Mouse (Mus musculus) lung, embryonic 15.5 days (tissue): Measurements from ENCODE around the gene Adcy6. TPM values are rescaled to one million over a fixed set of nuclear protein-coding genes. Genes with fewer than 3 reads are reported as not detected.

Experiments used
- ATAC-seq: fragments of 200-750 bp; cut with Nextera tagmentation; 2 replicates; pipeline ENCODE4 v1.8.0; 2017; ENCODE audit warnings: moderate number of reproducible peaks, borderline replicate concordance; ENCODE audit not compliant: low FRiP score, low TSS enrichment; ENCODE audit errors: extremely low read depth
- H3K27ac ChIP-seq: fragments of 300-500 bp; sonication (generic); 2 replicates; pipeline ENCODE4 v1.5.1; 2015; ENCODE audit warnings: moderate library complexity, mild to moderate bottlenecking, inconsistent platforms
- H3K27me3 ChIP-seq: fragments of 300-500 bp; sonication (generic); 2 replicates; pipeline ENCODE4 v1.6.1; 2015; ENCODE audit warnings: inconsistent platforms
- H3K36me3 ChIP-seq: fragments of 300-500 bp; sonication (generic); 2 replicates; pipeline ENCODE4 v1.6.1; 2015; ENCODE audit warnings: inconsistent platforms
- H3K4me1 ChIP-seq: fragments of 300-500 bp; sonication (generic); 2 replicates; pipeline ENCODE4 v1.6.1; 2015; ENCODE audit warnings: inconsistent platforms
- H3K4me2 ChIP-seq: fragments of 300-500 bp; sonication (generic); 2 replicates; pipeline ENCODE4 v1.6.1; 2015; ENCODE audit warnings: inconsistent platforms, mild to moderate bottlenecking, moderate library complexity
- H3K4me3 ChIP-seq: fragments of 300-500 bp; sonication (generic); 2 replicates; pipeline ENCODE4 v1.5.1; 2015; ENCODE audit warnings: mild to moderate bottlenecking, inconsistent platforms
- H3K9ac ChIP-seq: fragments of 300-500 bp; sonication (generic); 2 replicates; pipeline ENCODE4 v1.6.1; 2015; ENCODE audit warnings: inconsistent platforms
- H3K9me3 ChIP-seq: fragments of 300-500 bp; sonication (generic); 2 replicates; pipeline ENCODE4 v1.6.1; 2016; ENCODE audit warnings: inconsistent platforms
- WGBS: fragments of 180-500 bp; shearing (Covaris S2); methylation state at CpG from one replicate; pipeline ENCODE4 v1.1.7; 2015; 5-methylcytosine and 5-hydroxymethylcytosine counted together
- polyA plus RNA-seq: library from polyadenylated mRNA; unstranded; fragments of >200 nt; fragmentation: Nextera tagmentation; extraction: Ambion mirVana; gene quantifications from 2 replicates; pipeline ENCODE4 v1.2.1, GENCODE M21; 2015

The Adcy6 gene
- polyA plus RNA-seq, 1 experiment from 2014 or later: 23.2 TPM

DNA sequence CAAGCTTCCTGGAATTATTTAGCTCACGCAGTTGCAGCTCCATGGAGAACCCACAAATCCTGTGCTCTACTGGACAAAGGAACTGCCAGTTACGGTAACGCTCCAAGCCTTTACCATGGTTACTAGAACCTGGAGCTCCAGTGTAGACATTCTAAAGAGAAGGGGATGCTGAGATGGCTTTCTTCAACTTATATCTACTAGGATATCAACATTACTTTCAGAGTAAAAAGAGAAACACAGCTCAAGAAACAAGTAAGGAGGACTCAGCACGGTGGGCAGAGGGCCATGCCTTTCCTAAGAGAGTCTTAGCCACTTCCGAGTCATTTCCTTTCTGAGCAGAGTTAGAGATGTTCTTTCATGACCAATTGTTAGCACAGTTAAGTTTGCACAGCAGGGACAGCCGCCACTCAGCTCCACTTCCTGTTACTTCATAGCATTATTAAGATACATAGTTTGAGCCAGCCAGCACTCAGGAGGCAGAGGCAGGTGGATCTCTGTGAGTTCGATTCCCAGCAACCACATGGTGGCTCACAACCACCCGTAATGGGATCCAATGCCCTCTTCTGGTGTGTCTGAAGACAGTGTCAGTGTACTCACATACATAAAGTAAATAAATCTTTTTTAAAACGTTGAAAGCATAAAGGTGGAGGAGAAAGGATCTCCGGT, 38.9 kb downstream of the Adcy6 start, which contains the start of the genes Ccnt1 and 4930415O20Rik:
TSS of gene Ccnt1 (minus strand) at position 51 of the 666 bp plus-strand sequence.
TSS of gene 4930415O20Rik (plus strand) at position 132 of the 666 bp plus-strand sequence.
- H3K27me3 ChIP-seq: no peaks in the 10 kb centered on the region
- H3K9me3 ChIP-seq: no peaks in the 10 kb centered on the region
- no peak within 1 kb of the TSS for H3K4me2 ChIP-seq
- 72% methylated on average over 10 of the region's 10 CpGs for WGBS
- no peak within 1 kb of the TSS for H3K27ac ChIP-seq
- no peaks in the 10 kb centered on the region for H3K36me3 ChIP-seq
- ATAC-seq: no peak
- H3K4me3 ChIP-seq: no peak within 1 kb of the TSS
- H3K4me1 ChIP-seq: peaks cover 12% of the 10 kb centered on the region
- no peak within 1 kb of the TSS for H3K9ac ChIP-seq

DNA sequence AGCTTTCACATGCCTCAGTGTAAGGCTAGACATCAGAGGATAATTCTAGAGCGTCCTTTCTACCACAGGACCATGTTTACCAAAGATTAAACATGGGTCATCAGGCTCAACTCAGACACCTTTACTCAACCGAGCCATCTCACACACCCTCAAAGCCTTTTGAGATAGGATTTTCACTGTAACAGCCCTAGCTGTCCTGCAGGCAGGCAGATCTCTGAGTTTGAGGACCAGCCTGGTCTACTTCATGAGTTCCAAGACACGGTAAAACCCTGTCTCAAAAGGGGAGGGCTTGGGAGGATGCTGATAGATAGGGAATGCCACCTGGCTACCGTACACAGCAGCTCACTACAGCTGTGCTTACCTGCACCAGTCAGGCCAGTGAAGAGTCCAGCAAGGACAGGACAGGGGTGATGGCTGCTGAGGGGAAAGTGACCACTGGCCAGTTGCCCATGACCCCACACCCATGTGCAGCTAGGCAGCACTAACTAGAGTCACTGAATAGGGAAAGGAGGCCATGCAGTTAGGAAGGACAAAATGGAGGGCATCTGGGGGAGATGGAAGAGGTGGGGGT, 40.0 kb downstream of the Adcy6 start:
- Histone ChIP-seq H3K27ac (no peak overlapping the region), H3K4me2 (no peak overlapping the region), H3K4me3 (no peak overlapping the region), H3K9ac (no peak overlapping the region), H3K36me3 (0 out of 2 replicates have a peak, but pooled peaks cover 5% of the 10 kb centered on the region), H3K27me3 (no peaks in the 10 kb centered on the region), H3K4me1 (peaks cover 23% of the 10 kb centered on the region), H3K9me3 (no peaks in the 10 kb centered on the region)
- 72% methylated on average over 4 of the region's 4 CpGs for WGBS
- ATAC-seq: no peak

DNA sequence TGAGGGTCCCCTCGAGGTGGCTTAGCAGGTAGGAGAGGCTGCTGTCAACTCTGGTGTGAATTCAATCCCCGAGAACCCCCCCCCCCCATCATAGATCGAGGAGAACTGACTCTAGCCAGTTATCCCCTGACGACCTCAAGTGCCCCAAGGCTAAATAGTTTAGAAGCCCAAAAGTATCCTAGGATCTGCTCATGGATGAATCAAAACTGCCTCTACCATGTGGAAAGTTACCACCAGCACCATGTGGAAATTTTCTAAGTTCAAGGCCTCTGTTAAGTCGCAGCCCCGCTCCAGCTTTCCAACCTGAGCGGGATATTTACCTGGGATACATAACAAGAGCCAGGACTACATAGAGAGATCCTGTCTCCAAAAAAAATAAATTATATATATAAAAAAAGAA, 40.7 kb downstream of the Adcy6 start:
- Histone ChIP-seq H3K9ac (peak overlapping the region; percentile 88), H3K27ac (no peak overlapping the region), H3K36me3 (peaks cover 7% of the 10 kb centered on the region; the same call in 1 of the 2 replicates), H3K4me3 (peak overlapping the region; percentile 80), H3K4me2 (peak overlapping the region; percentile 71), H3K9me3 (no peaks in the 10 kb centered on the region), H3K27me3 (no peaks in the 10 kb centered on the region), H3K4me1 (peaks cover 26% of the 10 kb centered on the region)
- ATAC-seq: no peak
- 54% methylated on average over 7 of the region's 7 CpGs for WGBS

DNA sequence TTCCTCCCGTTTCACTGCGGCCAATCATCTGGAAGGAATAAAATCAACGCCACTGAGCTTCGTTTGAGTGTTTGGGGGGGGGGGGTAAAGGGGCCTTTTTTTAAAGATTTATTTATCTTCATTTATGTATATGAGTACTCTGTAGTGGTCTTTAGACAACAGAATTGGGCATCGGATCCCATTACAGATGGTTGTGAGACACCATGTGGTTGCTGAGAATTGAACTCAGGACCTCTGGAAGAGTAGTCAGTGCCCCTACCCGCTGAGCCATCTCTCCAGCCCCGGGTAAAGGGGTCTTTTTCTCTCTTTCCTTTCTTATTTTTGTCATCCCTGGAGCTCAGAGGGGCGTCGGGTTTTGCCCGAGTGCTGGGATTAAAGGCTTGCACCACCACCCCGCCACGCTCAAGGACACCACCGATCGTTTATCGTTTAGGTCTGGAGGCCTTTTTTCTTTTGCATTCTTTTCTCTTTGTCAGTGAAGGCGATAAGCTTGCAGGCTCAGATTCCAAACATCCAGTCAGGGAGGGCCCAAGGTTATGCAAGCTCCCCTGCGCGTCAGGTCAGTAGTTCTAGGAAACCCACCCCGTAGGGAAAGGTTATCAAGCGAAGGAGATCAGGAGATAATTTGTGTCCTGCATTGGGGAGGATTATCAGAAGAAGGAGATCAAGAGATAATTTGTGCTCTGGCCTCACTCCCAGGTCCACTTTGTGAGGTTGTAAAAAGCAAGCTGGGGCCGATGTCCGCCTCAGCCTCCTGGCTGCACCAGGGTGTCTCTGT, 41.4 kb downstream of the Adcy6 start:
- no peaks in the 10 kb centered on the region for H3K9me3 ChIP-seq
- no peak for ATAC-seq
- 6% methylated on average over 22 of the region's 22 CpGs for WGBS
- peak overlapping the region; percentile 71 for H3K4me2 ChIP-seq
- H3K4me1 ChIP-seq: peaks cover 26% of the 10 kb centered on the region
- peak overlapping the region; percentile 88 for H3K9ac ChIP-seq
- H3K4me3 ChIP-seq: peak overlapping the region; percentile 80
- H3K27ac ChIP-seq: peak overlapping the region; percentile 95
- H3K27me3 ChIP-seq: no peaks in the 10 kb centered on the region
- peaks cover 10% of the 10 kb centered on the region for H3K36me3 ChIP-seq

DNA sequence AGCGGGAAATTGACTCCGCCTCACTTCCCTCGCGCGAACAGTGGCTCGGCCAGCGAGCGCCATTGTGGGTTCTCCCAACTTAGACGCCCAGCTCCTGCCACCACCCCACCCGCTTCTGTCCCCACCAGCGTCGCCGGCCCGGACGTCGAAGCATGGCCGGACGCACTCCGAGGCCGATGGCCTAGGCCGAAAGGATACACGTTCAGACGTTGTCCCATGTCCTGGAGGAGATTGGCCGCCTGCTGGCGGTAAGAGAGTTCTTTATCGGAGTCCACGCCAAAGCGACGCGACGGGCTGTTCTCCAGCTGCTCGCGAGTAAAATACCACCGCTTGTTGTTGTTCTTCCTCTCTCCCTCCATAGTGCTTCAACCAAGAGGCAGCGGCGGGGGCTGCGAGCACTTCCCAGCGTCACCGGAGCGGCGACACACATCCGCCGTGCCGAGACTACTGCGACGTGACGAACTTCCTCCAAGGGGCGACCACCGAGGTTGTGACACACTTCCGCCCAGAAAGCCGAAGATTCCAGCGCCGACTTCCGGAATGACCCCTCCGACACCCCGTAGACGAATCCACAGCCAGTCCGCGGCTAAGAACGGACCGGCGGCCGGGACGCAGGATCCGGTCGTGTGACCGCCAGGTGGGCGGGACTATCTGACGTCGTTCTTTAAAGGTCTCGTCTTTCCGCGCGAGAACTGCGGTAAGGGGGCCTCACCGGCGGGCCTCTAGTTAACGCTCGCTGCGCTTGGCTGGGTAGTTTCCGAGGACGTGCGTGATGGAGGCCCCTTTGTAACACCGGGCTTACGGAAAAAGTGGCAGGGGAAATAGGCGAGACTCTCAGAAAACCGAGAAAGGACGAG, 42.4 kb downstream of the Adcy6 start:
- peaks cover 26% of the 10 kb centered on the region for H3K4me1 ChIP-seq
- no peaks in the 10 kb centered on the region for H3K27me3 ChIP-seq
- under 1% methylated on average over 88 of the region's 88 CpGs for WGBS
- peak overlapping the region; percentile 80 for H3K4me3 ChIP-seq
- H3K9me3 ChIP-seq: no peaks in the 10 kb centered on the region
- H3K27ac ChIP-seq: peak overlapping the region; percentile 95
- peak; percentile 96 for ATAC-seq
- peak overlapping the region; percentile 71 for H3K4me2 ChIP-seq
- H3K9ac ChIP-seq: peak overlapping the region; percentile 88
- peaks cover 18% of the 10 kb centered on the region for H3K36me3 ChIP-seq

DNA sequence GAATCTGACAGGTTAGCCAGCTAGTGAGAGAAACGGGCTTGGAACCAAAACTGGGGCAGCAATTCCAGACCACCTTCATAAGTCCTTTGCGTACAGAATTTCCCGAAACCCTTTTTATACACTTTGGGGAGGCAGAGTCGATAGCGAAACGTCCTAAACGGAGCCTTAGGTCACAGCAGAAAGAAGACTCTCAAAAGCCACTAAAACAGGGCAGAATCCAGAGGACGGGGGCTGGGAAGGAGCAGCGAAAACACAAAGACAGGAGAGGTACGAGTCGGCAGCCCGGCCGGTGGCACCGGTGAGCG, 43.0 kb downstream of the Adcy6 start:
- Histone ChIP-seq H3K4me3 (peak overlapping the region; percentile 80), H3K36me3 (peaks cover 18% of the 10 kb centered on the region), H3K27me3 (no peaks in the 10 kb centered on the region), H3K4me1 (peaks cover 26% of the 10 kb centered on the region), H3K9me3 (no peaks in the 10 kb centered on the region), H3K27ac (peak overlapping the region; percentile 91), H3K4me2 (peak overlapping the region; percentile 64), H3K9ac (peak overlapping the region; percentile 70)
- under 1% methylated on average over 15 of the region's 15 CpGs for WGBS
- ATAC-seq: no peak

DNA sequence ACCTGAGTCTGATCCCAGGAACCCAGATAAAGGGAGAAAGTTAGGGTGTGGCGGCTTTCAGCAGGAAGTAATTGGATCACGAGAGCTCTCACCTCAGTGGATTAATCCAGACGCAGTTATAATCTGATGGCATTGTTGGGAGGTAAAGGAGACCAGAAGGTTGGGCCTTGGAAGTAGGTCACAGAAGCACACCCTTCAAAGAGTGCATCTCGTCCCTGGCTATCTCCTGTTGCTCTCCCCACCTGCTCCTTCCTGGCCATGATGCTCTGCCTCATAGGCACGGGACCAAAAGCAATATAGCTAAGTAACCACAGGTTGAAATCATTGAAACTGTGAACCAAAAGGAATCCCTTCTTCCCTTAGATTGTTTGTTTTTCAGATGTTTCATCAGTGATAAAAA, 52.7 kb downstream of the Adcy6 start:
- H3K4me3 ChIP-seq: no peak overlapping the region
- WGBS: 83% methylated on average over 5 of the region's 5 CpGs
- no peak overlapping the region for H3K4me2 ChIP-seq
- H3K36me3 ChIP-seq: peaks cover 69% of the 10 kb centered on the region
- no peak overlapping the region for H3K27ac ChIP-seq
- H3K9ac ChIP-seq: no peak overlapping the region
- no peak for ATAC-seq
- no peaks in the 10 kb centered on the region for H3K27me3 ChIP-seq
- no peaks in the 10 kb centered on the region for H3K9me3 ChIP-seq
- no peaks in the 10 kb centered on the region for H3K4me1 ChIP-seq

DNA sequence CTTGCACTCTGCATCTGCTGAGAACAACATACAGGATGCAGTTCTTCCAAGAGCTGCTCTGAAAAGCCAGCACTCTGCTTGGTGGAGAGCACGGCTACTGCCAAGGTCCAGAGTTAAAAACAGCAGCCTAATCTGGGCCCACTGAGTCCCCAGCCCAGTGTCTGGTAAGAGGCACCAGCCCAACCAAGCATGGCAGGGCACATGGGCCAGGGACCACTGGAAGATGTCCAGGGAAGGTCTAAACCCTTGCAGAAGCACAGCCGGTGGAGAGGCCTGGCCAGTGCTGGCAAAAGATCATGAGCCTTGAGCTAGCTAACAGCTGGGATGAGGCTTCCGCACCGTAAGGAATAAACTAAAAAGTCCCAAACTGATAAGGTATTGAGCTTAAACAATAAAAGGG, 54.0 kb downstream of the Adcy6 start:
- ATAC-seq: no peak
- no peak overlapping the region for H3K27ac ChIP-seq
- no peak overlapping the region for H3K4me2 ChIP-seq
- no peak overlapping the region for H3K4me3 ChIP-seq
- 88% methylated on average over 4 of the region's 4 CpGs for WGBS
- H3K9ac ChIP-seq: no peak overlapping the region
- H3K4me1 ChIP-seq: no peaks in the 10 kb centered on the region
- no peaks in the 10 kb centered on the region for H3K27me3 ChIP-seq
- peaks cover 77% of the 10 kb centered on the region for H3K36me3 ChIP-seq
- no peaks in the 10 kb centered on the region for H3K9me3 ChIP-seq

DNA sequence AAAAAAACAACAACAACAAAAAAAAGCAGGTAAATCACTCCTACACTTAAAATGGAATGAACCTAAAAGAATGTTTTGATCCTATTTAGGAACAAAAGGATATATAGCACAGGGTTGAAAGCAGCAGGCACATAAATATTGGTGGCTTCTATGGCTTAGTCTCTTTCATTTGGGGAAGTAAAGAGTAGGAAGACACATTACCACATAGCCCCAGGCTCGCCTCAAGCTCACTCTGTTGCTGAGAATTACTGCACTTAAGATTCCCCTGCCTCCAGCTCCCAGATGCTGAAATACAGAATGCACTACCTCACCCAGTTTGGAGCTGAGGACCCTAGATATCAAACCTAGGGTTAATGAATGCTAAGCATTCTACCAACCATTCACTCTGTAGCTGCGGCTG, 57.1 kb downstream of the Adcy6 start:
- Histone ChIP-seq H3K27ac (no peak overlapping the region), H3K4me2 (no peak overlapping the region), H3K27me3 (no peaks in the 10 kb centered on the region), H3K9ac (no peak overlapping the region), H3K9me3 (no peaks in the 10 kb centered on the region), H3K36me3 (peaks cover 73% of the 10 kb centered on the region), H3K4me1 (no peaks in the 10 kb centered on the region), H3K4me3 (no peak overlapping the region)
- WGBS: 94% methylated on average over 2 of the region's 2 CpGs
- no peak for ATAC-seq

DNA sequence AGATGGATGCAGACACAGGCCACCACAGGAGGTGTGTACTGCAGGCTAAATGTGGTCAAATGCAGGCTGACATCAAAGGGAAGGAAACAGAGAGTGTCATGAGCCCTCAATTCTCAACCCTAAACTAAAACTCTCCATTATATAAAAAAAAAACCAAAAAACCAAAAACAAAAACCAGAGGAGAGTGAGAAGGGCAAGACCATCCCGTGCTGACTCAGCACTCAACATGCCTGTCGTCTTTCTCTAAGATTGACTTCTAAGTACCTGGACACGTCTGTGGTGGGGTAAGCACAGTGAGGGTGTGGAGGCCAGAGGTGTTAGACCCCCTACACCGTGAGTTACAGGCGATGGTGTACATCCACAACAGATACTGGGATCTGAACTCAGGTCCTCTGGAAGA, 63.0 kb downstream of the Adcy6 start:
- H3K27ac ChIP-seq: no peak overlapping the region
- WGBS: 91% methylated on average over 5 of the region's 5 CpGs
- no peak overlapping the region for H3K4me3 ChIP-seq
- no peaks in the 10 kb centered on the region for H3K4me1 ChIP-seq
- H3K27me3 ChIP-seq: no peaks in the 10 kb centered on the region
- H3K9ac ChIP-seq: no peak overlapping the region
- no peak for ATAC-seq
- H3K36me3 ChIP-seq: peaks cover 85% of the 10 kb centered on the region
- H3K9me3 ChIP-seq: no peaks in the 10 kb centered on the region
- no peak overlapping the region for H3K4me2 ChIP-seq

DNA sequence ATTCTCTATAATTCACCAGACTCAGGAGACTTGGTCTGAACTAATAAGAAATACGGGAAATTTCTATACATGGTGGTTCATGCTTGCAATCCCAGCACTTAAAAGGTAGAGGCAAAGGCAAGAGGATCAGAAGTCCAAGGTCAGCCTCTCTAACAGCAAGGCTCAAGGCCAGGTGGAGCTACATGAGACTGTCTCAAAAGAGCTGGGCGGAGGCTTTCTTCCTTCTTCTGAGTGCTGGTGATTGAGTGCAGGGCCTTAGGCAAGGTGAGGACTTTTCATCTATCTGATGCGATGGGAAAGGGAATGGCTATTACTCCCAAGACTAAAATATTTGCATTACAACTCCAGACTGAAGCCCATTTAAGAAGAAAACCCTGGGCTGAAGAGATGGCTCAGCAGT, 64.7 kb downstream of the Adcy6 start:
- no peak overlapping the region for H3K4me3 ChIP-seq
- no peaks in the 10 kb centered on the region for H3K9me3 ChIP-seq
- ATAC-seq: no peak
- H3K4me2 ChIP-seq: no peak overlapping the region
- H3K27ac ChIP-seq: no peak overlapping the region
- H3K27me3 ChIP-seq: no peaks in the 10 kb centered on the region
- no peak overlapping the region for H3K9ac ChIP-seq
- no peaks in the 10 kb centered on the region for H3K4me1 ChIP-seq
- peaks cover 83% of the 10 kb centered on the region for H3K36me3 ChIP-seq
- WGBS: 91% methylated on average over 3 of the region's 3 CpGs
